Mouse (Mus musculus): Measurements from ENCODE around the gene Sel1l.

GRCm38 (mm10) chr12:91765504-91765903 is 83.5 kb downstream of the Sel1l start:
- TF ChIP-seq CTCF (IDR thresholded peaks at IDR 0.05; ENCODE audit: extremely low read depth, insufficient read depth, insufficient read length, insufficient replicate concordance) = no peak
- no peak for TF ChIP-seq POLR2A (IDR thresholded peaks at IDR 0.05; ENCODE audit: low read depth, low read length)

Data from spleen, adult 2 months (tissue).